Mouse (Mus musculus): ENCODE data around the gene Cryaa. TPM values are rescaled to one million over a fixed set of nuclear protein-coding genes. Genes with fewer than 3 reads are reported as not detected.

The Cryaa gene
- polyA plus RNA-seq, 1 experiment, result 2.2 TPM

GRCm38 (mm10) chr17:31714125-31714524 is 36.5 kb downstream of the Cryaa start:
- TF ChIP-seq POLR2A (IDR thresholded peaks at IDR 0.05; ENCODE audit: control insufficient read depth, extremely low read depth, insufficient read depth, low read length, poor library complexity), result no peak
- no peak for TF ChIP-seq CTCF (IDR thresholded peaks at IDR 0.05; ENCODE audit: borderline replicate concordance, control insufficient read depth, extremely low read depth, insufficient read depth, low read length, poor library complexity)
- Histone ChIP-seq H3K27me3 (ENCODE audit: control insufficient read depth, insufficient read depth, low read length) (no peaks in the 10 kb centered on the region), H3K4me3 (ENCODE audit: control insufficient read depth, insufficient read depth, low read length) (no peak overlapping the region), H3K27ac (ENCODE audit: control insufficient read depth, insufficient read depth, low read length) (no peak overlapping the region), H3K4me1 (replicated peaks; ENCODE audit: control insufficient read depth, insufficient read depth, low read length) (no peaks in the 10 kb centered on the region), H3K36me3 (ENCODE audit: control insufficient read depth, insufficient read depth, low read length) (no peaks in the 10 kb centered on the region)
- WGBS, result 95% methylated on average over 3 of the region's 3 CpGs
- no peak for DNase-seq

- Histone ChIP-seq H3K27me3 (ENCODE audit: control insufficient read depth, insufficient read depth, low read length) (no peaks in the 10 kb centered on the region), H3K27ac (ENCODE audit: control insufficient read depth, insufficient read depth, low read length) (no peak overlapping the region), H3K4me1 (replicated peaks; ENCODE audit: control insufficient read depth, insufficient read depth, low read length) (no peaks in the 10 kb centered on the region), H3K36me3 (ENCODE audit: control insufficient read depth, insufficient read depth, low read length) (no peaks in the 10 kb centered on the region), H3K4me3 (ENCODE audit: control insufficient read depth, insufficient read depth, low read length) (no peak overlapping the region)
- no peak for TF ChIP-seq POLR2A (IDR thresholded peaks at IDR 0.05; ENCODE audit: control insufficient read depth, extremely low read depth, insufficient read depth, low read length, poor library complexity)
- TF ChIP-seq CTCF (IDR thresholded peaks at IDR 0.05; ENCODE audit: borderline replicate concordance, control insufficient read depth, extremely low read depth, insufficient read depth, low read length, poor library complexity), result no peak
- WGBS, result 97% methylated on average over 11 of the region's 11 CpGs
- DNase-seq, result no peak
These were observed 37.4 kb downstream of the Cryaa start for GRCm38 (mm10) chr17:31715006-31715405.

GRCm38 (mm10) chr17:31721637-31722036 is 44.0 kb downstream of the Cryaa start:
- TF ChIP-seq POLR2A (IDR thresholded peaks at IDR 0.05; ENCODE audit: control insufficient read depth, extremely low read depth, insufficient read depth, low read length, poor library complexity), result no peak
- no peak for TF ChIP-seq CTCF (IDR thresholded peaks at IDR 0.05; ENCODE audit: borderline replicate concordance, control insufficient read depth, extremely low read depth, insufficient read depth, low read length, poor library complexity)
- H3K27me3 ChIP-seq (ENCODE audit: control insufficient read depth, insufficient read depth, low read length), result no peaks in the 10 kb centered on the region
- DNase-seq, result no peak
- no peaks in the 10 kb centered on the region for H3K36me3 ChIP-seq (ENCODE audit: control insufficient read depth, insufficient read depth, low read length)
- no peaks in the 10 kb centered on the region for H3K4me1 ChIP-seq (replicated peaks; ENCODE audit: control insufficient read depth, insufficient read depth, low read length)
- H3K27ac ChIP-seq (ENCODE audit: control insufficient read depth, insufficient read depth, low read length), result no peak overlapping the region
- no peak overlapping the region for H3K4me3 ChIP-seq (ENCODE audit: control insufficient read depth, insufficient read depth, low read length)
- WGBS, result 23% methylated on average over 6 of the region's 6 CpGs

GRCm38 (mm10) chr17:31725366-31725765 is 47.8 kb downstream of the Cryaa start:
- 85% methylated on average over 6 of the region's 6 CpGs for WGBS
- TF ChIP-seq CTCF (IDR thresholded peaks at IDR 0.05; ENCODE audit: borderline replicate concordance, control insufficient read depth, extremely low read depth, insufficient read depth, low read length, poor library complexity) (no peak), POLR2A (IDR thresholded peaks at IDR 0.05; ENCODE audit: control insufficient read depth, extremely low read depth, insufficient read depth, low read length, poor library complexity) (no peak)

GRCm38 (mm10) chr17:31726216-31726615 is 48.6 kb downstream of the Cryaa start:
- Histone ChIP-seq H3K4me3 (ENCODE audit: control insufficient read depth, insufficient read depth, low read length) (no peak overlapping the region), H3K27me3 (ENCODE audit: control insufficient read depth, insufficient read depth, low read length) (no peaks in the 10 kb centered on the region), H3K36me3 (ENCODE audit: control insufficient read depth, insufficient read depth, low read length) (no peaks in the 10 kb centered on the region), H3K27ac (ENCODE audit: control insufficient read depth, insufficient read depth, low read length) (no peak overlapping the region), H3K4me1 (replicated peaks; ENCODE audit: control insufficient read depth, insufficient read depth, low read length) (peaks cover 8% of the 10 kb centered on the region; the same call in 1 of the 2 replicates)
- DNase-seq, result no peak
- WGBS, result 96% methylated on average over 5 of the region's 5 CpGs
- TF ChIP-seq POLR2A (IDR thresholded peaks at IDR 0.05; ENCODE audit: control insufficient read depth, extremely low read depth, insufficient read depth, low read length, poor library complexity) (no peak), CTCF (IDR thresholded peaks at IDR 0.05; ENCODE audit: borderline replicate concordance, control insufficient read depth, extremely low read depth, insufficient read depth, low read length, poor library complexity) (no peak)

More at GRCm38 (mm10) chr17:31725366-31725765, 47.8 kb downstream of the Cryaa start:
- Histone ChIP-seq H3K27me3 (ENCODE audit: control insufficient read depth, insufficient read depth, low read length) (no peaks in the 10 kb centered on the region), H3K27ac (ENCODE audit: control insufficient read depth, insufficient read depth, low read length) (no peak overlapping the region), H3K36me3 (ENCODE audit: control insufficient read depth, insufficient read depth, low read length) (no peaks in the 10 kb centered on the region), H3K4me1 (replicated peaks; ENCODE audit: control insufficient read depth, insufficient read depth, low read length) (peaks cover 8% of the 10 kb centered on the region; the same call in 1 of the 2 replicates), H3K4me3 (ENCODE audit: control insufficient read depth, insufficient read depth, low read length) (no peak overlapping the region)
- DNase-seq, result no peak

GRCm38 (mm10) chr17:31727230-31727629 is 49.6 kb downstream of the Cryaa start:
- Histone ChIP-seq H3K4me1 (replicated peaks; ENCODE audit: control insufficient read depth, insufficient read depth, low read length) (peaks cover 8% of the 10 kb centered on the region; the same call in 1 of the 2 replicates), H3K36me3 (ENCODE audit: control insufficient read depth, insufficient read depth, low read length) (no peaks in the 10 kb centered on the region), H3K27me3 (ENCODE audit: control insufficient read depth, insufficient read depth, low read length) (no peaks in the 10 kb centered on the region), H3K4me3 (ENCODE audit: control insufficient read depth, insufficient read depth, low read length) (no peak overlapping the region), H3K27ac (ENCODE audit: control insufficient read depth, insufficient read depth, low read length) (no peak overlapping the region)
- TF ChIP-seq POLR2A (IDR thresholded peaks at IDR 0.05; ENCODE audit: control insufficient read depth, extremely low read depth, insufficient read depth, low read length, poor library complexity) (no peak), CTCF (IDR thresholded peaks at IDR 0.05; ENCODE audit: borderline replicate concordance, control insufficient read depth, extremely low read depth, insufficient read depth, low read length, poor library complexity) (no peak)
- DNase-seq, result no peak
- 67% methylated on average over 4 of the region's 4 CpGs for WGBS

GRCm38 (mm10) chr17:31728043-31728442 is 50.4 kb downstream of the Cryaa start:
- H3K27me3 ChIP-seq (ENCODE audit: control insufficient read depth, insufficient read depth, low read length), result no peaks in the 10 kb centered on the region
- H3K36me3 ChIP-seq (ENCODE audit: control insufficient read depth, insufficient read depth, low read length), result no peaks in the 10 kb centered on the region
- H3K27ac ChIP-seq (ENCODE audit: control insufficient read depth, insufficient read depth, low read length), result no peak overlapping the region
- H3K4me1 ChIP-seq (replicated peaks; ENCODE audit: control insufficient read depth, insufficient read depth, low read length), result peaks cover 8% of the 10 kb centered on the region; the same call in 1 of the 2 replicates
- TF ChIP-seq POLR2A (IDR thresholded peaks at IDR 0.05; ENCODE audit: control insufficient read depth, extremely low read depth, insufficient read depth, low read length, poor library complexity) (no peak), CTCF (IDR thresholded peaks at IDR 0.05; ENCODE audit: borderline replicate concordance, control insufficient read depth, extremely low read depth, insufficient read depth, low read length, poor library complexity) (no peak)
- 76% methylated on average over 4 of the region's 4 CpGs for WGBS
- H3K4me3 ChIP-seq (ENCODE audit: control insufficient read depth, insufficient read depth, low read length), result no peak overlapping the region
- DNase-seq, result no peak

Measured in thymus, adult 2 months (tissue).